Mouse (Mus musculus): ENCODE results near the gene Tmem151a. TPM values are rescaled to one million over a fixed set of nuclear protein-coding genes. Genes with fewer than 3 reads are reported as not detected.

Tmem151a gene
- polyA plus RNA-seq, 1 experiment from 2014 or later, result 5.6 TPM

DNA sequence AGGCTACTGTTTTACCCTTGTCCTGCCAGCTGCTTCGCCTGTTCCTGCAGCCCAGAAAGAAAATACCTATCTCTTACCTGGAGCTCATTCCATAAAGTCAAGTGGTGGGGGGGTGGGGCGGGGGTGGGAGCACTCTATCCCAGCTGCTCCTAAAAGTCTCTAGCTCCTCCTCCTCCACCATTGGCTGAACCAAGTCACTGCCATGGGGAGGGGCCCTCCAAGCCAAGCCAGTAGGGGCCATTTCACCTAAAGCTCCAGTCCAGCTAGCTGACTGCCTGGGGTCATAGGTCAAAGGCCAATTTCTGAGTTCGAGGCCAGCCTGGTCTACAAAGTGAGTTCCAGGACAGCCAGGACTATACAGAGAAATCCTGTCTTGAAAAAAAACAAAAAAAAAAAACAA, 52.6 kb downstream of the Tmem151a start:
- Histone ChIP-seq H3K36me3 (peaks cover 6% of the 10 kb centered on the region), H3K9me3 (no peaks in the 10 kb centered on the region), H3K9ac (no peak overlapping the region), H3K27me3 (replicated peaks) (no peaks in the 10 kb centered on the region), H3K4me3 (replicated peaks) (no peak overlapping the region), H3K4me1 (replicated peaks) (peaks cover 3% of the 10 kb centered on the region; the same call in 1 of the 2 replicates), H3K27ac (no peak overlapping the region), H3K4me2 (replicated peaks) (no peak overlapping the region)
- WGBS, result 80% methylated on average over 3 of the region's 3 CpGs
- no peak for ATAC-seq

GRCm38 (mm10) chr19:5026111-5026510, 59.2 kb downstream of the Tmem151a start:
- ATAC-seq, result no peak
- H3K27ac ChIP-seq, result no peak overlapping the region
- no peak overlapping the region for H3K4me3 ChIP-seq (replicated peaks)
- H3K36me3 ChIP-seq, result peaks cover 8% of the 10 kb centered on the region
- WGBS, result 90% methylated on average over 8 of the region's 8 CpGs
- no peaks in the 10 kb centered on the region for H3K9me3 ChIP-seq
- H3K4me1 ChIP-seq (replicated peaks), result 0 out of 2 replicates have a peak, but pooled peaks cover 2% of the 10 kb centered on the region
- no peaks in the 10 kb centered on the region for H3K27me3 ChIP-seq (replicated peaks)
- no peak overlapping the region for H3K9ac ChIP-seq
- no peak overlapping the region for H3K4me2 ChIP-seq (replicated peaks)

DNA sequence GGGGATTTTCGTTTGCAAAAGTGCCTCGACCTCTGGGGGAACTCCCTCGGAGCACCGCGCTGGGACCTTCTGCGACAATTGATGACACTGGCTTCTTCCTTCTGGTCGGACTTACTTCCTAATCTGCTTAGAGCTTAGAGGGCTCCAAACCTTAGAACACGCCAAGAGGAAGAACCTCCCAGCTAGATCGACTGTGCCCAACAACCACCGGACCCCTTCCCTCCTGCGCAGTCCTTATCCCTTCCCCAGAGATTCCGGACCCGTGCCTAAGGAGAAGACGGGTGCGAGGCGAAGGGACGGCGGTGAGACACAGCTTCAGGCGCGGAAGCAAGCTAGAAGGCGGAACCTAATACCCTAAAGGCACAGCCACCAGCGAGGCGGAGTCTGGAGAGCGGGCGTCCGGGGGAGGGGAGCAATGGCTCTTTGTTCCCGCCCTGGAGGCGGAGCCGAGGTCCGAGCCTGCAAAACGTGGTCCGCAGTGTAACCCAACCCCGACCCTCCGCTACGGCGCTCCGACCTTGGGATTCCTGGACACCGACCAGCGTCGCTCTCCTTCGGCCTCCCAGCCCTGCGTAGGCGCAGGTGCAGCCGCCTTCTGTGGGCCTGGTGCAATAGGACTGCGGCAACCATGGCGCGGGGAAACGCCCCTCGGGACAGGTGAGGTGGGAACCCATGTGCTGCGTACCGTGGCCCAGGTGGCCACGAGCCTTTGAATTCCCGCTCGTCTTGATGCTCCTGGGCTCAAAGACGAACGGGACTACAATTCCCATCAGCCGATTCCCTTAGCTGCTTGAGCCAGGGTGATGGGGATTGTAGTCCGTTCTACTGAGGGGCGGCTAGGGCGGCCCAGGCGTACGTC, 61.5 kb downstream of the Tmem151a start, which contains the start of gene Slc29a2:
Gene Slc29a2, plus strand, starts transcription at position 240 of the 859 bp plus-strand sequence.
- under 1% methylated on average over 62 of the region's 62 CpGs for WGBS

DNA sequence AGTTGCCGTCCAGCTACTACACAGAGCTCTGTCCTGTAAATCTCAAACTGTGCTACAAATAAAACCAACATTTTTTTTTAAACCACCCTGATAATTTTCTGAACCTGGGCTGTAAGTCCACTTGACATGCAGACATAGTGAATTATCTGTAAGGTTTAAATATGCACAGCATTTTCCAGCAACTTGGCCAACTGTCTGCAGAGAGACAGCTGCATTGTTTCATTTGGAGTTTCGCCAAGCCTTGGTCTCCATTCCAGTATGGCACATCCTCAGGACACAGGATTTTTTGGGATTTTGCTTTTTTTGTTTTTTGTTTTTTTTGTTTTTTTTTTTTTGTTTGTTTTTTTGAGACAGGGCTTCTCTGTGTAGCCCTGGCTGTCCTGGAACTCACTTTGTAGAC, 63.9 kb downstream of the Tmem151a start:
- Histone ChIP-seq H3K4me2 (replicated peaks) (no peak overlapping the region), H3K9ac (no peak overlapping the region), H3K4me1 (replicated peaks) (peaks cover 6% of the 10 kb centered on the region; the same call in 1 of the 2 replicates), H3K4me3 (replicated peaks) (no peak overlapping the region), H3K9me3 (no peaks in the 10 kb centered on the region), H3K27me3 (replicated peaks) (no peaks in the 10 kb centered on the region), H3K27ac (no peak overlapping the region), H3K36me3 (no peaks in the 10 kb centered on the region)
- 87% methylated on average over 2 of the region's 2 CpGs for WGBS
- no peak for ATAC-seq

More for the DNA sequence above, 61.5 kb downstream of the Tmem151a start, which contains the start of gene Slc29a2:
- 0 out of 2 replicates have a peak, but pooled peaks cover 2% of the 10 kb centered on the region for H3K4me1 ChIP-seq (replicated peaks)
- peak within 1 kb of the TSS; percentile 72 for H3K4me3 ChIP-seq (replicated peaks)
- peak within 1 kb of the TSS; percentile 80 for H3K27ac ChIP-seq
- ATAC-seq, result peak; percentile 99
- H3K9me3 ChIP-seq, result no peaks in the 10 kb centered on the region
- H3K27me3 ChIP-seq (replicated peaks), result no peaks in the 10 kb centered on the region
- H3K9ac ChIP-seq, result peak within 1 kb of the TSS; percentile 70
- H3K4me2 ChIP-seq (replicated peaks), result peak within 1 kb of the TSS; percentile 96
- H3K36me3 ChIP-seq, result peaks cover 2% of the 10 kb centered on the region; the same call in 1 of the 2 replicates

Other genes starting within 250 kb of the Tmem151a start
- gene Ccs, start 246.2 kb downstream of the Tmem151a start, polyA plus RNA-seq (2015; fragmentation: Nextera tagmentation; extraction: Ambion mirVana), result 51.3 and 56.7 TPM in 2 replicates
- gene Ccdc87, start 246.2 kb downstream of the Tmem151a start, polyA plus RNA-seq (2015; fragmentation: Nextera tagmentation; extraction: Ambion mirVana), result not detected in 2 replicates
- gene Ctsf, start 230.4 kb downstream of the Tmem151a start, polyA plus RNA-seq (2015; fragmentation: Nextera tagmentation; extraction: Ambion mirVana), result 25.2 and 26.3 TPM in 2 replicates
- 1.2 and 1.7 TPM in 2 replicates for gene Actn3, start 207.6 kb downstream of the Tmem151a start, polyA plus RNA-seq (2015; fragmentation: Nextera tagmentation; extraction: Ambion mirVana)
- gene Zdhhc24, start 206.9 kb downstream of the Tmem151a start, polyA plus RNA-seq (2015; fragmentation: Nextera tagmentation; extraction: Ambion mirVana), result 9.8 and 10.3 TPM in 2 replicates
- 2.3 TPM in 2 replicates for gene Bbs1, start 178.9 kb downstream of the Tmem151a start, polyA plus RNA-seq (2015; fragmentation: Nextera tagmentation; extraction: Ambion mirVana)
- gene Dpp3, start 157.2 kb downstream of the Tmem151a start, polyA plus RNA-seq (2015; fragmentation: Nextera tagmentation; extraction: Ambion mirVana), result 126 and 135 TPM in 2 replicates
- 2.0 and 2.4 TPM in 2 replicates for gene Peli3, start 142.4 kb downstream of the Tmem151a start, polyA plus RNA-seq (2015; fragmentation: Nextera tagmentation; extraction: Ambion mirVana)
- gene Mrpl11, start 123.4 kb downstream of the Tmem151a start, polyA plus RNA-seq (2015; fragmentation: Nextera tagmentation; extraction: Ambion mirVana), result 102 and 116 TPM in 2 replicates
- gene Npas4, start 95.2 kb downstream of the Tmem151a start, polyA plus RNA-seq (2015; fragmentation: Nextera tagmentation; extraction: Ambion mirVana), result 0.21 and 0.24 TPM in 2 replicates
- gene Slc29a2, start 61.7 kb downstream of the Tmem151a start, polyA plus RNA-seq (2015; fragmentation: Nextera tagmentation; extraction: Ambion mirVana), result 4.6 and 4.9 TPM in 2 replicates
- 36.1 and 36.2 TPM in 2 replicates for gene B4gat1, start 46.7 kb downstream of the Tmem151a start, polyA plus RNA-seq (2015; fragmentation: Nextera tagmentation; extraction: Ambion mirVana)
- 2.4 and 2.8 TPM in 2 replicates for gene AC124502.3, start 46.6 kb downstream of the Tmem151a start, polyA plus RNA-seq (2015; fragmentation: Nextera tagmentation; extraction: Ambion mirVana)
- gene Brms1, start 44.2 kb downstream of the Tmem151a start, polyA plus RNA-seq (2015; fragmentation: Nextera tagmentation; extraction: Ambion mirVana), result 37.5 and 44.7 TPM in 2 replicates
- 2.7 and 3.9 TPM in 2 replicates for gene Rin1, start 35.0 kb downstream of the Tmem151a start, polyA plus RNA-seq (2015; fragmentation: Nextera tagmentation; extraction: Ambion mirVana)
- gene Cd248, start 17.5 kb downstream of the Tmem151a start, polyA plus RNA-seq (2015; fragmentation: Nextera tagmentation; extraction: Ambion mirVana), result 47.7 and 48.0 TPM in 2 replicates
- 109 and 126 TPM in 2 replicates for gene Yif1a, start 3.0 kb upstream of the Tmem151a start, polyA plus RNA-seq (2015; fragmentation: Nextera tagmentation; extraction: Ambion mirVana)
- 12.7 and 13.4 TPM in 2 replicates for gene Cnih2, start 13.0 kb upstream of the Tmem151a start, polyA plus RNA-seq (2015; fragmentation: Nextera tagmentation; extraction: Ambion mirVana)
- 216 and 223 TPM in 2 replicates for gene Rab1b, start 21.5 kb upstream of the Tmem151a start, polyA plus RNA-seq (2015; fragmentation: Nextera tagmentation; extraction: Ambion mirVana)
- 12.1 and 16.6 TPM in 2 replicates for gene Klc2, start 33.0 kb upstream of the Tmem151a start, polyA plus RNA-seq (2015; fragmentation: Nextera tagmentation; extraction: Ambion mirVana)
- gene Pacs1, start 187.6 kb upstream of the Tmem151a start, polyA plus RNA-seq (2015; fragmentation: Nextera tagmentation; extraction: Ambion mirVana), result 15.6 and 15.8 TPM in 2 replicates
- gene Sf3b2, start 209.9 kb upstream of the Tmem151a start, polyA plus RNA-seq (2015; fragmentation: Nextera tagmentation; extraction: Ambion mirVana), result 282 and 289 TPM in 2 replicates
- gene Gal3st3, start 212.8 kb upstream of the Tmem151a start, polyA plus RNA-seq (2015; fragmentation: Nextera tagmentation; extraction: Ambion mirVana), result 2.1 and 2.4 TPM in 2 replicates